Mouse (Mus musculus) gonadal fat pad, adult 2 months (tissue): ENCODE measurements around the gene Nek10. TPM values are rescaled to one million over a fixed set of nuclear protein-coding genes. Genes with fewer than 3 reads are reported as not detected.
"Not testable (repeated sequence)": the region's sequence is repeated elsewhere in the genome, so short reads cannot be mapped to it uniquely, and the experiment has no call there.

Experiments used
- DNase-seq: peaks from one replicate; pipeline ENCODE4 v3.0.0-alpha.2; 2012; ENCODE audit warnings: low read depth
- polyA plus RNA-seq: library from polyadenylated mRNA; depleted of rRNA; stranded (reverse); fragments of >200 nt; gene quantifications from 2 replicates; pipeline ENCODE4 v1.2.3, GENCODE M21; 2012

The Nek10 gene
- polyA plus RNA-seq, 1 experiment: 0.09 TPM

GRCm38 (mm10) chr14:14870463-14870862 is 67.2 kb downstream of the Nek10 start:
- DNase-seq: no peak

DNA sequence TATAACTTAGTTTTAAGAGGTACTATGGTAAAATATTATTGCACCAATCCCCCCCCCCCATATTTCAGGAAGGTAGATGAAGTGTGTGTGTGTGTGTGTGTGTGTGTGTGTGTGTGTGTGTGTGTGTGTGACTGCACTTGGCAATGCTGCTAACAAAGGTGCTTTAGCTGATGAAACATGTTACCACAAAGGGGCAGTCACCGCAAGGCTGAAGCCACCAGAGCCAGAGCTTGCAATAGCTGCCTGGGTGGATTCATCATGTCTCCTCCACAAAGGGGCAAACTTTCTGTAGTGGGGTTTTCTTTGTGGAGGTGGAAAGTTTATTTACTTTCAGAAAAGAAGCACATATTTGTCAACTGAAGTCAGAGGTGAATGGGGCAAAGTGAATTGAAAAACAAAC is 67.9 kb downstream of the Nek10 start:
- no peak for DNase-seq

- no peak for DNase-seq
These were observed 68.5 kb downstream of the Nek10 start for GRCm38 (mm10) chr14:14871700-14872099.

GRCm38 (mm10) chr14:14893932-14894652 is 90.9 kb downstream of the Nek10 start:
- DNase-seq: no peak

GRCm38 (mm10) chr14:14894776-14895175 is 91.6 kb downstream of the Nek10 start:
- DNase-seq: no peak

DNA sequence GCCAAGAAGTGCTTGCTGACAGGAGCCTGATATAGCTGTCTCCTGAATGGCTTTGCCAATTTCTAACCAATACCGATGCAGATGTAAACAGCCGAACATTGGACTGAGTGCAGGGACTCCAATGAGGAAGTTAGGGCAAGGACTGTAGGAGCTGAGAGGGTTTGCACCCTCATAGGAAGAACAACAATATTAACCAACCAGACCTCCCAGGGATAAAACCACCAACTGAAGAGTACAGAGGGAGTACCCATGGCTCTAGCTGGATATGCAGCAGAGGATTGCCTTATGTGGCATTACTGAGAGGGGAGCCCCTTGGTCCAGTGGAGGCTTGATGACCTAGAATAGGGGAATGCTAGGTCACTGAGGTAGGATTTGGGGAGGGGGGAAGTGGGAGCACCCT is 92.1 kb downstream of the Nek10 start:
- no peak for DNase-seq

- no peak for DNase-seq
These were observed 93.4 kb downstream of the Nek10 start for GRCm38 (mm10) chr14:14896399-14897136.

GRCm38 (mm10) chr14:14904750-14905529 is 101.7 kb downstream of the Nek10 start:
- DNase-seq: no peak

- no peak for DNase-seq
These were observed 102.3 kb downstream of the Nek10 start for GRCm38 (mm10) chr14:14905530-14905852.

- no peak for DNase-seq
These were observed 122.4 kb downstream of the Nek10 start for GRCm38 (mm10) chr14:14925615-14926014.

- no peak for DNase-seq
These were observed 124.3 kb downstream of the Nek10 start for GRCm38 (mm10) chr14:14927559-14927958.

- DNase-seq: no peak
These were observed 131.8 kb downstream of the Nek10 start for GRCm38 (mm10) chr14:14934977-14935376.

DNA sequence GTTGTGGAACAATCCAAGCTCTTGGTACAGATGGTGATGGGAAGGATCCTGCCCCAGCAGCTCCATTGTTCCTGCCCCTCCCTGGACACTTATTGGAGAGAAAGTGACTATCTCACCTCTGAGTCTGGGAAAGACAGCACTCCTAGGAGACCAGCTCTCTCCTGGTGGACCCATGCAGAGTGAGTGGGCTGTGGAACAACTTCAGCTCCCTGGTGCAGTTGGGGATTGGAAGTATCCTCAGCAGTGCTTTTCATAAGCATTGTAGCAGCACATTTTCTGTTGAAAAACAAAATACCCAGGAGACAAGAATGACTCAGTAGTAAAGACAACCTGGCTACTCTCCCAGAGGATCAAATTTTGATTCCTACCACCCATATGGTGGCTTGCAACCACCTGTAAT is 142.7 kb downstream of the Nek10 start:
- DNase-seq: no peak

DNA sequence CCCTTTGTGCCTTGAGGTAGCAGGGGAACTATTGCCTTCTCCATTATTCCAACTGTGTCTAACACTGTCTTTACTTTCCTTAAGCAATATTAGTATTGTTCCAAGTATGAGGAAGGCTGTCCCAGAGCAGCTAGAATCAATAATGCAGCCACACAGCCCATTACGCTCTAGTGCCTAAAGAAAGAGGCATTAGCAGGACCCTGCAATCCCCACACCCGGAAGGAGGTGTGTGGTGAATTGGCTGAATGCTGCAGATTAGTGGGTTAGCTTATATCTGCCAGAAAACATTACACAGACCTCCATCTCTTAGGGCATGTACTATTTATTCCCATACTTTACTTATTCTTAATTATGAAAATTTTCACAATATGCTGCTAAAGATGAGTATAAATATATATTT is 145.8 kb downstream of the Nek10 start:
- DNase-seq: no peak

GRCm38 (mm10) chr14:14951808-14952207 is 148.6 kb downstream of the Nek10 start:
- no peak for DNase-seq

DNA sequence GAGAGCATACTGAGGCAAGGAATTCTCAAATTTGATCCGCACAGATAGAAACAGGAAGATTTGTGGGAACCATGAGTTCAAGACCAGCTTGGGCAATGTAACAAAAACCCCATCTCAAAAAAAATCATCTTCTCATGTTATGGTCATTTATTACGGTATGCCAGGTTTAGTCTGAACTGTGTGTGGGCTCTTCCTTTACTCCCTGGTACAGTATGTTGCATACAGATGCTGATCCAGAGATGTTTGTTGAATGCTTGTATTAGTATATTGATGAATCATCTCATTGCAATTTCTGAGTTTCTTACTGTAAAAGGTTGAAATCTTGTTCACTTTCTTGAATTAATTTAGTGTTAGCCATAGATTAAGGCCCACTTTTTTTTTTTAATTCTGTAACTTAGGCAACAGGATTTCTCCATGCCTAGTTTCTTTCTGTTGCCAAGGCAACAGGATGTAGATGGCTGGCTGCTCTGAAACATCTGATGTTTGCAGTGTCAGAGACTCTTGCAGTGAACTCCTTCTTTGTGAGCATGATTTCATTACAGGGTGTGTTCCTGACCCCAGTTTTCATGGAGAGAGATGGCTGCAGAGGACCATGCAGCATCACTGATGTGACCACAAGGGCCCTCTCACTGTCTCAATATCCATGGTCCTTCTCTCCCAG is 156.7 kb downstream of the Nek10 start:
- DNase-seq: no peak

GRCm38 (mm10) chr14:14960441-14960988 is 157.3 kb downstream of the Nek10 start:
- no peak for DNase-seq

DNA sequence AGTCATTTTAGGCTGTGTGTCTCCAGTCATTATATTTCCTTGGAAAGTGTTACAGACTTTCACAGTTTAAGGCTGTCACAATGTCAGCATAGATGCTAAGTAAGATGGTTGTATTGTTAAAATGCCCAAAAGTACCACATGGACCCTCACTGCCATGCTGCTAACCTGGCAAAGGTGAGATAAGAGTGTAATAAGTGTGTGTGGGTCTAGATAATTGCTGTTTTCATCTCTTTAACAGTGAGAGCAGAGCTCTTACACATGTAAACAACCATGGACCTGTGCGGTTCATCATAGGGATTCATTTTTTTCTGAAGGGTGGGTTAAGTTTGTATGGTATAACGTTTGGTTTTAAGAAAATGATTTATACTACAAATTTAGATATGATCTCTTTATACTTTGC is 167.4 kb downstream of the Nek10 start:
- DNase-seq: no peak

GRCm38 (mm10) chr14:14971056-14971455 is 167.8 kb downstream of the Nek10 start:
- DNase-seq: no peak

DNA sequence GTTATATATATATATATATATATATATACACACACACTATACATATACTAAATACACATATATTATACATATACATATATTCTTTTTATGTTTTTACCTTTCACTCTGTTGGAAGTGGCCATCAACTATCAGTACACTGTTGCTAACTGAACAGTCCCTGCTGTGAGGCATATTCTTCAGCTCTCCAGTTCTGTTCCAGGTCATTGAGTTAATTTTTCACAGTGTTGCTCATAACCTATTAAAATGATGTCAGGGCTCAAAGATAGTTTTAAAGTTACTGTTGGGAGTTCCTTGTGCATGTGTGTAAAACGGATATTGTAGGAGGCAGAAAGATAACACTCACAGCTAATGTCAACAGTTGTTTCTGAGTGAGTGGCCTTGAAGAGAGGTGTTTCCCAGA is 170.9 kb downstream of the Nek10 start:
- no peak for DNase-seq

DNA sequence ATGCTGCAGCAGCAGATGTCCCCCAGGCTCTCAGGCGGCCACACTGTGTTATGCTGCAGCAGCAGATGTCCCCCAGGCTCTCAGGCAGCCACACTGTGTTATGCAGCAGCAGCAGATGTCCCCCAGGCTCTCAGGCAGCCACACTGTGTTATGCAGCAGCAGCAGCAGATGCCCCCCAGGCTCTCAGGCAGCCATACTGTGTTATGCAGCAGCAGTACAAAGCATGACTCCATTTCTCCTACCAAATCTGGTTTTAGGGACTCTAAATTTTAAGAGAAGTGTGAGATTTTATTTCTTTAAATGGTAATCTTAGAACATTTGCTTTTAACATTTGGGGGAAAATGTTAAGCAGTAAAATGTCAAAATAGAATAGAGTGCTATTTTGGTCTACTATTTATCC is 180.9 kb downstream of the Nek10 start:
- not testable (repeated sequence) for DNase-seq
